Mouse (Mus musculus) liver, embryonic 14.5 days (tissue): ENCODE results near the gene Gdpd2.

Source experiments
- CTCF ChIP-seq: IDR thresholded peaks from 2 replicates; pipeline ENCODE4 v1.5.1; 2016; ENCODE audit warnings: antibody characterized with exemption, low read depth, control low read depth
- EP300 ChIP-seq: IDR thresholded peaks from 2 replicates; pipeline ENCODE4 v1.6.1; 2016; ENCODE audit warnings: antibody characterized with exemption, low read depth

- TF ChIP-seq CTCF (no peak), EP300 (no peak)
Measured at GRCm38 (mm10) chrX:100708032-100708431, 21.6 kb upstream of the Gdpd2 start.
